Mouse (Mus musculus) frontal cortex, postnatal 36 days (tissue): Measurements from ENCODE around the gene Gm9964.
"Not testable (repeated sequence)": the region's sequence is repeated elsewhere in the genome, so short reads cannot be mapped to it uniquely, and the experiment has no call there.

Source experiments
- DNase-seq, 2 experiments: peaks; one replicate each; pipeline ENCODE4 v3.0.0; 2022; ENCODE audit warnings: low spot score in 2 of 2

Gene Gm9964

DNA sequence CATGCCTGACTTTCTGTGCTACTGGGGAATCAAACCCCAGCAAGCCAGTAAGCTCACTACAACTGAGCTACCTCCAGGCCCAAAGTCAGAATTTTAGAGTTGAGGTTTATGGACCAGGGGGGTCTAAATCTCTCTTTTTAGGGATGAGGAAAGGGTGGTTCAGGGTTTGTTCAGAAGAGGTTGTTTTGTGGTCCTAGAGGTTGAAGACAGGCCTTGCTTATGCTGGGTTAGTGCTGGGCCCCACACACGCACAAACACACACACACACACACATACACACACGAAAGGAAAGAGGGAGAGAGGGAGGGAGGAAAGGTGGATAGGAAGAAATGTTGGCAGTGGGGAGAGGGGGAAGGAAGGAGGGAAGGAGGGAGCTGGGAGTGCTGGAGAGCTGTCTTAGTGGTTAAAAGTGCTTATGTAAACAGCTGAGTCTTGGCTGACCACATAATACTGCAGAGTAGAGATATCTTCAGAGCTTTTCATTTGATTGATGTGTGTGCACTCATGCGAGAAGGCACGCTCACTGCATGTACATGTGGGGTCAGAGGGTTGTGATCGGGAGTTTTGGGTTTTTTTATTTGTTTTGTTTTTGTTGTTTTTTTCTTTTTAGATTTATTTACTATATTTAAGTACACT is at the start of gene Gm9964:
Gm9964 (minus strand) TSS at position 51 of the 636 bp plus-strand sequence.
- no peak for DNase-seq

DNA sequence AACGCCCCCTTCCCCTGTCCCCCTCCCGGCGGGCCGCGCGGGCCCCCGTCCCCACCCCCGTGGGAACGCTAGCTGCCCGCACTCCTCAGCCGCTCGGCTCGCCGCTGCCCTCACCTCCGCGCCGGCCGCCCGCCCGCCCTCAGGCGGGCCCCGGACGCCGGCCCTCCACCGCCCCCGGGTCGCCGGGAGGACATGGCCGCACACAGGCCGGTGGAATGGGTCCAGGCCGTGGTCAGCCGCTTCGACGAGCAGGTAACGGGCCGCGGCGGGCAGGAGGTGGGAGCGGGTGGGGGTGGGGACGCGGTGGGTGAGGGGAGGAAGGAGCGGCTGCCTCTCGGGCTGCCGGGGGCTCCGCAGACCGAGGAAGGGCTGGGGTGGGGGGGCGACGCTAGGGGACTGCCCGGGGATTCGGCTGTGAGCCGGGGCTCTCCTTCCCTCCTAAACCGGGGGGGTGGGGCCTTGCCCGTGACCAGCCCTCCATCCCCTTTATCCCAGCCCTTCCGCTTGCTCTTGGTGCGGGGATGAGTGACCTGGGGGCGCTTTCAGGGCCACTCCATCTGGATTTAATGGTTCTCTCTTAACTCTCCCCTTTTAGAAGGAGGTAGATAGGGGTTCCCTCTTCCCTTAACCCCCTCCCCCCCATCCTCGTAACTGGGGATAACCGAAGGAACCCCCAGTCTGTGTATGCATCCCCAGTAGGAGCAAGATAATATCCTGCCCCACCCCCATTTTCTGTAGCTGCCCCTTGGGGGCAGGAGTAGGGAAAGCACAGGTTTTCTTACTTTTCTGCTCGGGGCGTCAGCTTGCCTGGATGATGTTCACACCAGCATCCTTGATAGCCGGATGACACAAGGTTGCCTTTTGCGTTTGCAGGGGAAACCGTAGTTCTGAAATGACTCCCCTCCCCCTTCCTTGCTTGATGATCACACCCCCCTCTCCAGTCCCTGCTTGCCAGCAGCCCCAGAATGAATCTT is 43.4 kb upstream of the Gm9964 start:
- peak; percentile 14 to 24 for DNase-seq

GRCm38 (mm10) chr11:79339234-79339807 is 42.6 kb upstream of the Gm9964 start, which contains the start of gene Nf1:
Gene Nf1 (plus strand): TSS chr11:79339693.
- peak; percentile 93 to 94 for DNase-seq

- DNase-seq = no peak
Measured at GRCm38 (mm10) chr11:79338621-79339020, 41.9 kb upstream of the Gm9964 start.

DNA sequence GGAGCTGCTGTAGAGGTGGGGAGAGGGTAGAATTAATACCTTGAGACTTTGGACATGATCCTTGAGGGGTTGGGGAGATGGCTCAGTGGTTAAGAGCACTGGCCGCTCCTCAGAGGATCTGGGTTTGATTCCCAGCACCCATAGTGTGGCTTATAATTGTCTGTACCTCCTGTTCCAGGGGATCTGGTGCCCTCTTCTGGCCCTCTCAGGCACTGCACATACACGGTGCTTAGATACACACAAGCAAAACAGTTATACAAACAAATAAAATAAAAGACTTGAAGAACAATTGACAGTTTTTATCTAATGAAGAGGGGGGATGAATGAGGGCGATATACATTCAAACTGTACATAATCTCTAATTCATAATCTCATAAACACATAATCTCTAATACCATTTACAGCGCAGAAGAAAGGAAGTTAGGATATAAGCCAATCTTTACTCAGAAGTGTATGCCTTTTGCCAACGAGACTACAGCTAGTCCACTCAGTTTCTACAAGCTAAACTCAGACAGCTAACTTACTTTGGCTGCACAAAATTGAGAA is 40.1 kb upstream of the Gm9964 start:
- DNase-seq = no peak

- DNase-seq = no peak
Measured at GRCm38 (mm10) chr11:79335077-79335476, 38.4 kb upstream of the Gm9964 start.

- DNase-seq = no peak
Measured at GRCm38 (mm10) chr11:79329585-79329984, 32.9 kb upstream of the Gm9964 start.

DNA sequence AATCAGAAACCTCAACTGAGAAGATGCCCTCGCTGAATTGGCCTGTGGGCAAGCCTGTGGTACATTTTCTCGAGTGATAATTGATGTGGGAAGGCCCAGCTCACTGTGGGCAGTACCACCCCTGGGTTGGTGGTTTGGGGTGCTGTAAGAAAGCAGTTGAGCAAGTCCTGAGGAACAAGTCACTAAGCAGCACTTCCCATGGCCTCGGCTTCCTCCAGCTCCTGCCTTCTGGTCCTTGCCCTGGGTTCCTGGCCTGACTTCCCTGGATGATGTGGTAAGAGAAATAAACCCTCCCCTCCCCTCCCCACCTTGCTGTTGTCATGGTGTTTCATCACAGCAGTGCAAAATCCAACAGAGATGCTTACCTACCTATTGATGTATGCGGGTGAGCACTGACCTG is 31.4 kb upstream of the Gm9964 start:
- DNase-seq = no peak

DNA sequence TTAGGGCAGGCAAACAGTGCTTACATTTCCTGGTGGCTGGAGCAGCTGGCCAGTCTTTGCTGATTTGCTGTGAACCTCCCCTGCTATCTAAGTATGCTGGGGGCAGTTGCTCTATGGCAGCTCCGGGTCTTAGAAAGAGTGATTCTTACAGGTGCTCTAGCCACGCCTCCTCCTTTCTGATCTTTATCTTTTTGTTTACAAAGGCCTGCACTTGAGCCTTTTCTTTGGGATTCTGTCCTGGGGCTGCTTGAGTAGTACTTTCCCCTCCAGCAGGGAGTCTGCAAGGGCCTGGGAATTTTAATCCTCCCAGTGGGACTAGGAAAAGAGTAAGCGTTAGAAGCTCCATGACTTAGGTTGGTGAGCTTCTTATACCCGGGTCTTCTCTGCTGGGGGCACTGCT is 30.4 kb upstream of the Gm9964 start:
- DNase-seq = no peak

GRCm38 (mm10) chr11:79325663-79326062 is 29.0 kb upstream of the Gm9964 start:
- no peak for DNase-seq

DNA sequence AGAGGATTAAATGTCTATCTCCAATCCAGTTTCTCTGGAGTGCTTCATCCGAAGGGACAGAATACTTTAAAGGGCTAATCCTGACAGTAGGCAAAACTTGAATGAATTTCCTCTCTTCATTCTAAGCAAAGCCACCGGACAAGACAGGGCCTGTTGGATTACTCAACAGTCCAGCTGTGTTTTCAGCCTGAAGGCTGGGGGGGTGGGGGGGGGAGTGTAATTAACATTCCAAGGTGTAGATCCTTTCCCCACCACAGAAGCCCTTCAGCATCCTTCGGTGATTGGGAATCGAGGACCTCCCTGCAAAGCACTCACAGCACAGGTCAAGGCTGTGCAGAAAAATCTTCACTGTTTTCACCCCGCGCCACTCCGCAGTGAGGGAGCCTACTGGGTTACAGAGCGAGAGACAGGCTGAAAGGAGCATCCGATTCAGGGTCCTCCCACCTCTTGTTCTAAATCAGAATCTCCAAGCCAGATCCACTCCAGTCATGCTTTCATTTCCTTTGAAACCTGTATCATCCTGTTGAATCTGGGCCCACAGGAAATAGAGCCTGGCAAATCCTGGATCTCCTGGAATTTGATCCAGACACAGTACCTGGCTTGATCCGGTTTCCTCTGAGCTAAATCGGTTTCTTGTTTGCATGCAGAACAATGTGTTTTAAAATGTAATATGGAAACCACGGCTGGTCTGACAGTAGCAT is 27.4 kb upstream of the Gm9964 start:
- no peak for DNase-seq

- DNase-seq = no peak
Measured at GRCm38 (mm10) chr11:79319807-79320206, 23.1 kb upstream of the Gm9964 start.

GRCm38 (mm10) chr11:79316807-79317345 is 20.2 kb upstream of the Gm9964 start:
- no peak for DNase-seq

GRCm38 (mm10) chr11:79310467-79310866 is 13.8 kb upstream of the Gm9964 start:
- DNase-seq = no peak

DNA sequence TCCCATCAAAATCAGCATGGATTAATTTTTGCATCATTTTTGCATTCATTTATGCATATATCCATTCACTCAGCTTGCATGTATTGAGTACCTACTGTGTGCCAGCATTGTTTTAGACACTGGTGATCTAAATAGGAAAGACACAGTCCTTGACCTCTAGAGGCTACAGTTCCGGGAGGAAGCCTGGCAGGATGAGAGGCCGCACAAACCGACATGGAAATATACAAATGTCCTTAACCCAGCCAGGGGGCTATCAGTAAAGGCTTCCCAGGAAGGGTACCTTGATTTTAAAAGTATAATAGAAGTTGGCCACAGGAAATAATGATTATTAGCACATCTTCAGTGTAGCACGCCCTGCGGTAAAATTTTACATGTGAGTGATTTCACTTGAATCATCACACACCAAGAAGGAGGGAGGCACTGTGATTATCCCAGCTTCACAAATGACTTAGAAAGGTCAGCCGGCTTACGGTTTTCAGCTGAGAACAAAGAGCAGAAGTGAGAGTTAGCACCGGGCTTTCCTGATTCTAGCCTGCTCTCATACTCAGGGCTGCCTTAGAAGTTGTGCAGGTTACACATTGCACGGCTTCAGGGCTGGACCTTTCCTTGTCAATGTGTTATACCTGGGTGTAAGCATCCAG is 11.0 kb upstream of the Gm9964 start:
- DNase-seq = no peak

DNA sequence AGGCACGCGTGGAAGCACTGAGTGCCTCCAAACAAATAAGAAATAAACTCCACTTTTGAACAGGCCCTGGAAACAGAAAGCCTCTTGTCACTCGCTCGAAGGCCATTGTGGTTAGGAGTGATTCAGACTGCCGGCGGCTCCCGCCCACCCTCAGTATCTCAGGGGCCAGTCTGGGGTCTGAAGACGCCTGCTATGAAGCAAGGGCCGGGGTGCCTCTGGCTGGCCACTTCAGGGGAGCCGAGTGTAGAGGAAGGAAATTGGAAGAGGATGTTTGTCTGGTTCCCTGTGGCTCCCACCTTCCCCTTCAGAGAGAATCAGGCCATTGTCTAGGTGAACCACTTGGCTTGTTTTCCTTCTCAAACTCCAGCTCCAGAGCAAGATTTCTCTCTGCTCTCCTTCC is 10.3 kb upstream of the Gm9964 start:
- DNase-seq = no peak

GRCm38 (mm10) chr11:79306510-79306909 is 9.8 kb upstream of the Gm9964 start:
- peak; percentile 11 to 17 for DNase-seq

DNA sequence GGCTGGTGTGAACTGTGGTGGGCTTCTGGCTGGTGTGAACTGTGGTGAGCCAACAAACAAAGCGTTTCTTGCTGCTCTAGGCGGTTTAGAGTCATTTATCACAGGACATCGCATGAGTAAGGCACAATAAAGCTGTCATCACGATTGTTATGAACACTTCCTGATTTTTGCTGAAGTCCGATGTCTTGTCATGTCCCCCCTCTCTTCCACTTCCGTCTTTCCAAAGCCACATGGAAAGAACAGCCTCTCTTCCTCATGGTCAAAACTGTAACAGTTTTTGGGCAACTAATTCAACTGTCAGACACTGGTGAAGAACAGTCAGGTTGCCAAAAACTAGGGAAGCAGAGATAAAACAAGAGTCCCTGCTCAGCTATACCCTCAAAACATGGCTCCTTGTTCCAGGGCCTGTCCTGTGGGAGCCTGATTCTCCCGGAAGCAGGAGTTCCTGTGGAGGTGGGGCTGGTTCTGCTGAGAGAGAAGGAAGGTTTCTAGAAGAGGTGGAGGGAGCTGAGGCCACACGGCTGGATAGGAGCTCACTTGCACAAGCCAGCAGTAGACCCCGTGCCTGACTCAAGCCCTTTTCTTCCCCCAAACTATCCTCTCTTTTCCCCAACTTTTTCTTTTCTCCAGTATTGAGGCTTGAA is 9.1 kb upstream of the Gm9964 start:
- DNase-seq = no peak

GRCm38 (mm10) chr11:79304245-79304644 is 7.5 kb upstream of the Gm9964 start:
- not testable (repeated sequence) for DNase-seq

DNA sequence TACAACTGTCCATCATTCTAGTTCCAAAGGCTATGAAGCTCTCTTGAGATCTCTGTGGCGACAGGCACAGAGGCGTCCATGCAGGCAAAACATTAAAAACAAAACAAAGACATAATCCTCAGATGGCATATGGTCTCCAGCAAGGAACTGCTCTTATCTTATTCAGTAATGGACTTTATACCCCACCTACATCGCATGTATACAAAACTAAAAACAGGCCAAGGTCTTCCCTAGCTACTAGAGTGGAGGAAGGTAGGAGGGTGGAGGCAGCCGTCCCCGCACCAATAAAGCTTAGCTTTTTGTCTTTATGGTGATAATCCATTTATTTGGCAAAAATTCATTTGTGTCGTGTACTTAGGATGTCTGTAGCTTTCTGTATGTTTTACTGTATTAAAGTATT is 6.4 kb upstream of the Gm9964 start:
- DNase-seq = no peak
